ENCODE assay signal across 16 mouse cellular contexts in genomic region chr8:123257114-123257513, GRCm38 (mm10). TPM values are rescaled to one million over a fixed set of nuclear protein-coding genes. Genes with fewer than 3 reads are reported as not detected.
DNase-seq lines count a peak whose midpoint lies in the region; ATAC-seq lines count a peak whose summit lies in the region.
"Had no signal": no experiment of that assay in that cellular context is flagged by ENCODE, and none has a peak within 500 bp of the region (broad histone marks: within the 10 kb centered on the region; RNA-seq: fewer than 3 reads in every experiment).

No protein-coding gene starts in this region.

- peaks cover 64% of the 10 kb centered on the region for H3K36me3 ChIP-seq in neural tube, embryonic 13.5 days

- H3K9me3 ChIP-seq in neural tube, embryonic 13.5 days: no peaks in the 10 kb centered on the region
- H3K9me3 ChIP-seq: embryonic facial prominence, embryonic 15.5 days; heart, embryonic 13.5 days had no signal

- H3K4me3 ChIP-seq in neural tube, embryonic 13.5 days: no peak overlapping the region
- H3K4me3 ChIP-seq: embryonic facial prominence, embryonic 15.5 days; heart, embryonic 13.5 days had no signal

- peak; percentile 64 for DNase-seq in layer of hippocampus, adult 11-12 months (ENCODE audit: low spot score)
- DNase-seq in layer of hippocampus, adult 9-10 months (ENCODE audit: low spot score): no peak
- DNase-seq in neural tube, embryonic 10.5 days (ENCODE audit: extremely low spot score, low spot score): no peak
- peak; percentile 53 to 57 for DNase-seq in frontal cortex, postnatal 36 days (ENCODE audit: low spot score in 2 of 2)
- DNase-seq in telencephalon, adult 2 months (ENCODE audit: low read depth, low spot score): peak; percentile 86
- no peak for DNase-seq in ovary, adult 18-20 months (ENCODE audit: low spot score)
- DNase-seq: gastrocnemius, postnatal 36 days; kidney, adult 11 months; kidney, postnatal 25 days; lung, adult 18-20 months had no signal

- H3K27me3 ChIP-seq in neural tube, embryonic 13.5 days: no peaks in the 10 kb centered on the region
- H3K27me3 ChIP-seq: embryonic facial prominence, embryonic 15.5 days; heart, embryonic 13.5 days had no signal

- peaks cover 41% of the 10 kb centered on the region for H3K4me1 ChIP-seq in neural tube, embryonic 13.5 days (replicated peaks)

- no peak overlapping the region for H3K4me2 ChIP-seq in neural tube, embryonic 13.5 days
- H3K4me2 ChIP-seq: embryonic facial prominence, embryonic 15.5 days; heart, embryonic 13.5 days had no signal

- WGBS in neural tube, embryonic 13.5 days: 73% methylated on average over 3 of the region's 3 CpGs

- H3K27ac ChIP-seq in neural tube, embryonic 13.5 days (replicated peaks): peak overlapping the region; percentile 42; the same call in 1 of the 2 replicates
- H3K27ac ChIP-seq: embryonic facial prominence, embryonic 15.5 days; heart, embryonic 13.5 days; macrophage had no signal

- no peak for ATAC-seq in neural tube, embryonic 13.5 days (ENCODE audit: low read depth)
- ATAC-seq: CD4-positive, CD25-positive, alpha-beta regulatory T cell, adult 4 months; forebrain, embryonic 14.5 days had no signal

- no peak overlapping the region for H3K9ac ChIP-seq in neural tube, embryonic 13.5 days
- H3K9ac ChIP-seq: embryonic facial prominence, embryonic 15.5 days; heart, embryonic 13.5 days had no signal

RNA-seq across cellular contexts. Expression of gene Vps9d1, which starts 3.0 kb away (rescaled TPM):
- polyA plus RNA-seq in neural tube, embryonic 13.5 days (2015; fragmentation: Nextera tagmentation; extraction: Ambion mirVana): 49.2 and 50.0 TPM in 2 replicates

RNA-seq across cellular contexts. Expression of gene Zfp276, which starts 3.1 kb away (rescaled TPM):
- 22.1 and 24.1 TPM in 2 replicates for polyA plus RNA-seq in neural tube, embryonic 13.5 days (2015; fragmentation: Nextera tagmentation; extraction: Ambion mirVana)

RNA-seq across cellular contexts. Expression of gene Spata2l, which starts 21.1 kb away (rescaled TPM):
- polyA plus RNA-seq in neural tube, embryonic 13.5 days (2015; fragmentation: Nextera tagmentation; extraction: Ambion mirVana): 4.4 and 4.8 TPM in 2 replicates

RNA-seq across cellular contexts. Expression of gene Cdk10, which starts 32.5 kb away (rescaled TPM):
- polyA plus RNA-seq in neural tube, embryonic 13.5 days (2015; fragmentation: Nextera tagmentation; extraction: Ambion mirVana): 37.2 and 42.4 TPM in 2 replicates

RNA-seq across cellular contexts. Expression of gene Spata33, which starts 44.5 kb away (rescaled TPM):
- polyA plus RNA-seq in neural tube, embryonic 13.5 days (2015; fragmentation: Nextera tagmentation; extraction: Ambion mirVana): 7.6 and 7.7 TPM in 2 replicates
- polyA plus RNA-seq: CD4-positive, CD25-positive, alpha-beta regulatory T cell, adult 4 months had no signal

Comparison
In these comparisons a context has a peak if more than half of its experiments do, and no peak if none do; other contexts are left out.
1. DNase-seq: peak in layer of hippocampus, adult 11-12 months (single experiment), frontal cortex, postnatal 36 days (2 of 2) and telencephalon, adult 2 months (single experiment); none in layer of hippocampus, adult 9-10 months (single experiment), neural tube, embryonic 10.5 days (single experiment) and ovary, adult 18-20 months (single experiment).